Mouse (Mus musculus) CD8-positive naive resting alpha-beta T cell, adult 2 months (primary cell): ENCODE data around the gene Ubap1l.

Experiments used
- DNase-seq, 2 experiments: peaks; one replicate each; pipeline ENCODE4 v3.0.0; 2022; ENCODE audit warnings: low read depth in 2 of 2, low spot score in 2 of 2

The Ubap1l gene

DNA sequence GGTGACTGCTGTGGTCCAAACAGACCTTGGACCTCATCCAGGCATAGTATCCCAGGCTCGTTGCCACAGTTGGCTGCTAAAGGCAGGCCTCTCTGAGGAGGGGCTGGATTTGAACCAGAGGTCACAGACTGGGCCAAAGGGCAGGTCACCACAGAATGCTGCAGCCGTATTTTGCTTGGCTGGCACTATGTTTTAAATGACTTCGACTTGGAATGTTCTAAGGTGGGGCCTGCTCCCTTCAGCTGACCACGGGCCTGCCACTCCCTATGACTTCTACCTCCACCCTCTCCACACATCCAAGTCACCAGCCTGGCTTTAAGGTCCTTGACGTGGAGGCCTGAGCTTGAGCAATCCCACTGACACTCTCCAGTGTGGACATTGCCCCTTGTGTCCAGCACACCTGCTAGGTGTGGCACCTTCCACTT is 48.0 kb downstream of the Ubap1l start:
- DNase-seq: no peak

DNA sequence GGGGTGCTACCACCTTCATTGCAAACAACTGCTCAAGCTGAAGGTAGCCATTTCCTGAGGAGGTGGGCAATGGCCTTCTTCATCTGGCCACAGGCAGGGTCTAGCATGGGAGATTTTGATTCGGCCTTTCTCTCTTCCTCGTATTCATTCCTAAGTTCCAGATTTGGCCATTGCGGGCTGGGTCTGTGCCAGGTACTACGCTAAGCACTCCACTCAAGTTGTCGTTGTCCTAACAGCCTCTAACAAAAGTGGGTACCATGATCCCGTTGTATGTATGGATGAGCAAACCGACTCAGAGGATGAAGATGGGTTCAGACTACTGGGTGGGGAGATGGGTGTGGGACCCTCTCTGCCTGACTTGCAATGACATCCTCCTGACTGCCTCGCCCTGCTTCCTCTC is 49.5 kb downstream of the Ubap1l start:
- no peak for DNase-seq

DNA sequence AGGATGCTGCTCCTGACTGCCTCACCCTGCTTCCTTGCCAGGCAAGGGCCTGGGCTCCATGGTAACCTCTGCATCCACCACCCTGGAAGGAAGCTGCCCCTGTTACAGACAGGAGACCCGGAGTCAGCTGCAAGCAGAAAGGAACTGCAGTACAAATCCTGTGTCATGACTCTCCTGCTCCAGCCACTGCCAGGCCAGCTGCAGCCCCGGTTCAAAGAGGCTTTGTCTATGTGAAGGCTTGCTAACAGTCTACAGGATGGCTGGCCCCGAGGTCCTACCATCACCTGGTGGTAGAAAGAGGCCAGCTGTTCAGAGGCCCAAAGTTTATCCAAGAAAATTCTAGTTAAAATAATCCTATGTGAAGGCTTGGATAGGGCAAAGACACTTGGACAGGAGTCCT is 50.5 kb downstream of the Ubap1l start:
- no peak for DNase-seq

DNA sequence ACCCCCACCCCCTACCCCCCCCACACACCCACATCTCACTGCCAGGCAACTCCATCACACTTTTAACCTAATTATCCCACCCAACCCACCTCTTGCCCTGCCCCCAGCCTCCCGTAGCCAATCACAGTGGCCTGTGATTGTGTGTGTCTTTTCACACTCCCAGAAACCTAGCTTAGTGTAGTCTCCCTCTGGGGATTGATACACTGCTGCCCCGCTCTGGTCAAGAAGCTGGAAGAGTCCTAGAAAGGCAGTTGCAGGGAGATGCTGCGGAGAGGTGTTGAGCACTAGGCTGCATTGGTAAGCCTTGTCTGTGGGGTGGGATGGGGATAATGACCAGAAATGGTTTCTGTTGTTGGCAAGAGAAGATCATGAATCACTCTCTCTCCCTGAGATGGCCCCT is 56.9 kb downstream of the Ubap1l start:
- DNase-seq: no peak

DNA sequence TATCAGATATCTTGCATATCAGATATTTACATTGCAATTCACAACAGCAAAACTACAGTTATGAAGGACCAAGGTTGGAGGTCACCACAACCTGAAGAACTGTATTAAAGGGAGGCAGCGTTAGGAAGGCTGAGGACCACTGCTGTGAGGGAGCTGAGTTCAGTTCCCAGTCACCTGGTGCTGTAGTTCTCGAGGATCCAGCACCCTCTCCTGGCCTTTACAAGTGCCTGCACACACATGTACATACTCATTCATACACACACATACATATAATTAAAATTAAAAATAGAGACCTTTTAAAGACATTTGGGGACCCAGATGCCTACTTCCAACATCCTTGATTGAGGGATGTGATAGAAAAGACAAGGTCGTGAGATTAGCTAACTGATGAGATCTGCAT is 58.8 kb downstream of the Ubap1l start:
- no peak for DNase-seq

DNA sequence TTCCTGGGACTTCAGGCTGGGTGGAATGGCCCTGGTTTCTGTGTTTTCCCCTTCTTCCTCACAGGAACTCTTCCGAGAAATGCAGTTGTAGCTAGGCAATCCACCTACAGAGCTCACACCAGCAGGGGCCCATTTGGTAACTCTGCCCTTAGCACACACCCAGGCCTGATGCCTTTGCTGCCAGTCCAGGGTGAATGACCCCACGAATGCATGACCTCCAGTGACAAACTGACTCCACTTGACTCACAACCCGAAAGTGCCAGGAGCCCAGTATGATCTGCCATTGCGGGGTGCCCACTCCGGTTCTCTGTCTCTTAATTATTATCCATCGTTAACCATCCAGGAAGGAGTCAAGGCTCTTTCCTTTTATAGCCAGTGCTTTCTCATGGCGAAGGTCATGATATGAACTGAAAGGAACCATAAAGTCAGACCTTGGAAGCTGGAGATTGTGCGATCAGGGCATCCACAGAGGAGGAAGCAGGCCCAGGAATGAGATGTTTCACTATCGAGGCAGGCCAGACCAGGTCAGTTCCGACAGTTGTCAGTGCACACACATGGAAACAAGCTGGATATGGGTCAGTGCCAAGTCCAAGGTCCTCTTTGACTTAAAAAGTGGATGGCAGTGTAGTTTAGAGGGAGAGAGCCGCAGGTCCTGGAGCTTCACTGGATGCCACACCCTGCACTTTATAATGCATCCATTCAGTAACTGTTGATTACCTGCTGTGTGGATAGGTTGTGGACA is 62.1 kb downstream of the Ubap1l start, which contains the start of gene Slc51b:
TSS of gene Slc51b (minus strand) at position 196 of the 742 bp plus-strand sequence.
- no peak for DNase-seq

DNA sequence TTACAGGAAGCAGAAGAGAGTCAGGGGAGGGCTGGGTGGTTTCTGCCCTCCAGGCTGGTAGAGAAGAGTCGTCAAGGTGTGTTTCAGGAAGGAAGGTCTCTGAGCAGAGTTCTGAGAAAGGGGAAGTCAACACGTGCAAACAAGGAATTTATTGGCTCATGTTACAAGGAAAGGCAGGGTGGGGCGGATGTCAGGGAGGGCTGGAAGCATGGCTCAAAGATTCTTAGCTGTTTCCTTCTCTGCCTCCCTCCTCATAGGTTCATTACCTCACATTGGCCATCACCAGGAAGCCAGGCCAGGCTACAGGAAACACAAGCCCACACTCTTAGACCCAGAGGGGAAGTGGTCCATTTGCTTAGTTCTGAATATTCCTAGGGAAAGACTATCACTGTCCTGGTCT is 63.6 kb downstream of the Ubap1l start:
- DNase-seq: no peak

DNA sequence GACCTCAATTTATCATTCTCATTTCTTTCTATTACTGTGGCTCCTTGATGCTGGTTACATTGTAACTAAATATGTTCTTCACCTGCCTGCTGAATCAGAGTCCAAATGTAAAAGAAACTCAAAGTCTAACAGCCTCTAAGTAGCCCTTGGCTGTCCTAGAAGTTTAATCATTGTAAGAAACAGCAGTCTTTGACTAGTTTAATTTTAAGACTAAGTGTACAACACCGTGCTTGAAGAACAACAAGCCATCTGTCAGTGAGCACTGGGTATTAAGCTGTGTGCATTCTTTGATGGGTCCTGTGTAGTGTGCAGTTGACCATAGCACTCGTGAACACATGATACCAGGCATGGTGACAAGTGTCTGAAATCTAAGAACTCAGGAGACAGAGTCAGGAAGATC is 66.7 kb downstream of the Ubap1l start:
- DNase-seq: no peak

DNA sequence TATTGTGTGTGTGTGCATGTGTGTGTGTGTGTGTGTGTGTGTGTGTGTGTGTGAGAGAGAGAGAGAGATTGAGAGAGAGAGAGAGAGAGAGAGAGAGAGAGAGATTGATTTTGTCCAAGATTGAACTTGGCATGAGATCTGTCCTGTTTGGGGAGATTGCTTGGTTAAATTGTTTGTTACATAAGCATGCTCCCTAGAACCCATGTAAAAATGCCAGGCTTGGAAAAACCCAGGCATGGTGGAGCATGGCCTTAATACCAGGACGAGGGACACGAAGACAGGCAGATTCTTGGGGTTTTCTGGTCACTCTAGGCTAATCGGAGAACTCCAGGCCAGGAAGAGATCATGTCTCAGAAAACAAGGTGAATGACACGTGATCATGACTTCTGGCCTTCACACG is 67.2 kb downstream of the Ubap1l start:
- DNase-seq: no peak
